Mouse (Mus musculus) stomach, embryonic 16.5 days (tissue): ENCODE results near the gene Map3k5. TPM values are rescaled to one million over a fixed set of nuclear protein-coding genes. Genes with fewer than 3 reads are reported as not detected.
A peak's percentile ranks its signal among the peaks of the same experiment; 100 is the strongest.
"Not testable (repeated sequence)": the region's sequence is repeated elsewhere in the genome, so short reads cannot be mapped to it uniquely, and the experiment has no call there.

Source experiments
- ATAC-seq: fragments of 200-750 bp; cut with Nextera tagmentation; 2 replicates; pipeline ENCODE4 v1.8.0; 2017; ENCODE audit warnings: moderate number of reproducible peaks, moderate TSS enrichment; ENCODE audit not compliant: insufficient read depth, low FRiP score
- H3K27ac ChIP-seq: fragments of 300-500 bp; sonication (generic); 2 replicates; pipeline ENCODE4 v1.5.1; 2014; ENCODE audit warnings: low read length
- H3K27me3 ChIP-seq: fragments of 300-500 bp; sonication (generic); 2 replicates; pipeline ENCODE4 v1.6.1; 2014; ENCODE audit warnings: low read length, control low read depth, mixed read lengths; ENCODE audit not compliant: control insufficient read depth, insufficient read depth
- H3K36me3 ChIP-seq: fragments of 300-500 bp; sonication (generic); 2 replicates; pipeline ENCODE4 v1.6.1; 2014; ENCODE audit warnings: low read length; ENCODE audit not compliant: control insufficient read depth, insufficient read depth
- H3K4me1 ChIP-seq: fragments of 300-500 bp; sonication (generic); 2 replicates; pipeline ENCODE4 v1.6.1; 2014; ENCODE audit warnings: low read length, control low read depth, mixed read lengths; ENCODE audit not compliant: control insufficient read depth, insufficient read depth
- H3K4me2 ChIP-seq: fragments of 300-500 bp; sonication (generic); 2 replicates; pipeline ENCODE4 v1.6.1; 2014; ENCODE audit warnings: low read depth, low read length, mixed read lengths
- H3K4me3 ChIP-seq: fragments of 300-500 bp; sonication (generic); replicated peaks from 2 replicates; pipeline ENCODE4 v1.5.1; 2014; ENCODE audit warnings: mild to moderate bottlenecking, low read length
- H3K9ac ChIP-seq: fragments of 300-500 bp; sonication (generic); 2 replicates; pipeline ENCODE4 v1.6.1; 2014; ENCODE audit warnings: low read length
- H3K9me3 ChIP-seq: fragments of 300-500 bp; sonication (generic); replicated peaks from 2 replicates; pipeline ENCODE4 v1.6.1; 2016; ENCODE audit warnings: low read length, control low read depth; ENCODE audit not compliant: control insufficient read depth
- WGBS: fragments of 180-500 bp; shearing (Covaris S2); extraction: QIAGEN DNeasy Blood & Tissue Kit; methylation state at CpG from one replicate; pipeline ENCODE4 v1.1.7; 2014; 5-methylcytosine and 5-hydroxymethylcytosine counted together
- polyA plus RNA-seq: library from polyadenylated mRNA; unstranded; fragments of >200 nt; fragmentation: Nextera tagmentation; extraction: Ambion mirVana; gene quantifications from 2 replicates; pipeline ENCODE4 v1.2.1, GENCODE M21; 2015

Gene Map3k5
- polyA plus RNA-seq, 1 experiment from 2014 or later: 2.7 TPM

- H3K9ac ChIP-seq: peak within 1 kb of the TSS; percentile 86
- peak; percentile 95 for ATAC-seq
These were observed 26.9 kb upstream of the Map3k5 start, which contains the start of gene Pex7 for GRCm38 (mm10) chr10:19907246-19907804. Gene Pex7 (minus strand): TSS chr10:19907689.

GRCm38 (mm10) chr10:19908076-19908475, 26.2 kb upstream of the Map3k5 start:
- Histone ChIP-seq H3K27me3 (no peaks in the 10 kb centered on the region), H3K27ac (peak overlapping the region; percentile 96), H3K4me2 (peak overlapping the region; percentile 37), H3K9me3 (no peaks in the 10 kb centered on the region), H3K4me1 (no peaks in the 10 kb centered on the region), H3K36me3 (no peaks in the 10 kb centered on the region), H3K4me3 (peak overlapping the region; percentile 60; the same call in 1 of the 2 replicates), H3K9ac (no peak overlapping the region)
- peak; percentile 66; the same call in 1 of the 2 replicates for ATAC-seq
- 64% methylated on average over 2 of the region's 2 CpGs for WGBS

More at GRCm38 (mm10) chr10:19907246-19907804, 26.9 kb upstream of the Map3k5 start, which contains the start of gene Pex7:
- H3K4me1 ChIP-seq: no peaks in the 10 kb centered on the region
- H3K4me2 ChIP-seq: peak within 1 kb of the TSS; percentile 44
- H3K27me3 ChIP-seq: no peaks in the 10 kb centered on the region
- no peaks in the 10 kb centered on the region for H3K36me3 ChIP-seq
- peak within 1 kb of the TSS; percentile 60 for H3K4me3 ChIP-seq
- H3K27ac ChIP-seq: peak within 1 kb of the TSS; percentile 96
- no peaks in the 10 kb centered on the region for H3K9me3 ChIP-seq
- WGBS: under 1% methylated on average over 60 of the region's 60 CpGs

- Histone ChIP-seq H3K4me1 (no peaks in the 10 kb centered on the region), H3K36me3 (no peaks in the 10 kb centered on the region), H3K9ac (no peak overlapping the region), H3K27me3 (no peaks in the 10 kb centered on the region), H3K4me2 (no peak overlapping the region), H3K9me3 (no peaks in the 10 kb centered on the region), H3K27ac (no peak overlapping the region), H3K4me3 (no peak overlapping the region)
- 73% methylated on average over 2 of the region's 2 CpGs for WGBS
- no peak for ATAC-seq
These were observed 23.8 kb upstream of the Map3k5 start for GRCm38 (mm10) chr10:19910516-19910915.

- no peak overlapping the region for H3K4me2 ChIP-seq
- WGBS: 34% methylated on average over 1 of the region's 1 CpGs
- no peaks in the 10 kb centered on the region for H3K9me3 ChIP-seq
- no peaks in the 10 kb centered on the region for H3K36me3 ChIP-seq
- no peak overlapping the region for H3K4me3 ChIP-seq
- no peak overlapping the region for H3K9ac ChIP-seq
- ATAC-seq: no peak
- no peak overlapping the region for H3K27ac ChIP-seq
- no peaks in the 10 kb centered on the region for H3K4me1 ChIP-seq
- H3K27me3 ChIP-seq: no peaks in the 10 kb centered on the region
These were observed 22.7 kb upstream of the Map3k5 start for GRCm38 (mm10) chr10:19911583-19911982.

- no peaks in the 10 kb centered on the region for H3K9me3 ChIP-seq
- H3K9ac ChIP-seq: no peak overlapping the region
- no peak overlapping the region for H3K4me2 ChIP-seq
- H3K27ac ChIP-seq: no peak overlapping the region
- WGBS: 75% methylated on average over 4 of the region's 4 CpGs
- no peaks in the 10 kb centered on the region for H3K4me1 ChIP-seq
- no peak for ATAC-seq
- H3K36me3 ChIP-seq: no peaks in the 10 kb centered on the region
- H3K4me3 ChIP-seq: no peak overlapping the region
- H3K27me3 ChIP-seq: no peaks in the 10 kb centered on the region
These were observed 20.5 kb upstream of the Map3k5 start for GRCm38 (mm10) chr10:19913806-19914205.

GRCm38 (mm10) chr10:19915301-19915700, 19.0 kb upstream of the Map3k5 start:
- peak; percentile 85 for ATAC-seq
- Histone ChIP-seq H3K4me3 (no peak overlapping the region), H3K4me2 (no peak overlapping the region), H3K27me3 (no peaks in the 10 kb centered on the region), H3K9me3 (no peaks in the 10 kb centered on the region), H3K36me3 (no peaks in the 10 kb centered on the region), H3K27ac (no peak overlapping the region), H3K4me1 (no peaks in the 10 kb centered on the region), H3K9ac (no peak overlapping the region)
- 45% methylated on average over 1 of the region's 1 CpGs for WGBS

GRCm38 (mm10) chr10:19922410-19922809, 11.9 kb upstream of the Map3k5 start:
- no peak overlapping the region for H3K27ac ChIP-seq
- no peaks in the 10 kb centered on the region for H3K4me1 ChIP-seq
- H3K36me3 ChIP-seq: no peaks in the 10 kb centered on the region
- no peak for ATAC-seq
- no peak overlapping the region for H3K9ac ChIP-seq
- H3K4me2 ChIP-seq: no peak overlapping the region
- H3K27me3 ChIP-seq: no peaks in the 10 kb centered on the region
- no peaks in the 10 kb centered on the region for H3K9me3 ChIP-seq
- WGBS: 55% methylated on average over 4 of the region's 4 CpGs
- no peak overlapping the region for H3K4me3 ChIP-seq

GRCm38 (mm10) chr10:19924256-19924655, 10.0 kb upstream of the Map3k5 start:
- Histone ChIP-seq H3K4me2 (no peak overlapping the region), H3K27me3 (no peaks in the 10 kb centered on the region), H3K9me3 (no peaks in the 10 kb centered on the region), H3K9ac (no peak overlapping the region), H3K4me1 (no peaks in the 10 kb centered on the region), H3K4me3 (no peak overlapping the region), H3K27ac (no peak overlapping the region), H3K36me3 (no peaks in the 10 kb centered on the region)
- WGBS: 70% methylated on average over 2 of the region's 2 CpGs
- no peak for ATAC-seq

GRCm38 (mm10) chr10:19926391-19926897, 7.8 kb upstream of the Map3k5 start:
- H3K27ac ChIP-seq, H3K36me3 ChIP-seq, H3K9ac ChIP-seq, H3K27me3 ChIP-seq, H3K4me3 ChIP-seq, ATAC-seq, H3K9me3 ChIP-seq, H3K4me2 ChIP-seq, H3K4me1 ChIP-seq: not testable (repeated sequence)
- WGBS: 70% methylated on average over 4 of the region's 4 CpGs
